Comparison of ENCODE assay signal across 7 mouse cellular contexts in the genomic region with DNA sequence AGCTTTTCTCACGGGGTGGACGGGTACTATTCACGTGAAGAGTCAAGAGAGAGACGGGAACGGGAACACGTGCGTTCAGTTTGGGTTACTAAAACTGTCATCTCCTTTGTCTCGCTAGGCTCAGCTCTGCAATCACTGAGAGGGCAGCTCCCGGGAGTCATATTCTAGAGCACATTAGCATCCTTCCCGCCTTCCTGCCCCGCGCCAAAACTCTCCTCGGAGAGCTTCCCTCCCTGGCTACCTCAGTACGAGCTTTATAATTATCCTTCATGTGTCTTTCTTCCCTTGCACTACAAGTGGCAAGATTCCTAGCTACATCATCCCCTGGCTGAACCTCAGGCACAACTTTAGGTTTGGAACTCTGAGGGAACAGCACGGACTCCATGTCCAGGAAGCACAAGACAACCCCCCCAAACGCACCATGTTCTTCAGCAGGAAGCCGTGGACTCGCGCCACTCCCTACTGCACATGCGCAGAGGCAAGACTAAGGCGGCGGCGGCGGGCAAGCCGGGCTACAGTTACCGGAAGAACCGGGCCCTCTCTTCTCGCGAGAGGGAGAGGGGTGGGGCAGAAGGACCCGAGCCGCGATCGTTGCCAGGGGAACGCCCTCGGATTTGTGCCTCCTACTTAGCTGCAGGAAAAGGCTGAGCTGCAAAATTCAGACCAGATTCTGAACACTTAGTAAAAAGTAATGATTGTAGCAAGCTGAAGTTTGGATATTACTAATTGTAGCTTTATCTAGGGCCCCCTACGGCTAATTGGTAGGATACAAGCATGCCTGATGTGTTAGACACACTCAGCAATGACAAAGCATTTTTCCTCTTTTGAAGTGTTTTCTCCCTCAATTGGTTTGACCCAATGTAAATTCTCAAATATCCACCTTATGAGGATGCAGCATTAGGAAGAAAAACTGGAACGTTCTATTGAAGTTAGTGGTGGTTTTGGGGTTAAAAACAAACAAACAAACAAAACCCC. TPM values are rescaled to one million over a fixed set of nuclear protein-coding genes. Genes with fewer than 3 reads are reported as not detected.
A peak's percentile ranks its signal among the peaks of the same experiment; 100 is the strongest.
DNase-seq lines count a peak whose midpoint lies in the region; ATAC-seq lines count a peak whose summit lies in the region.

Gene Tmem209 (minus strand): TSS at position 519 of the 975 bp plus-strand sequence.
Gene Ssmem1 (plus strand): TSS at position 585 of the 975 bp plus-strand sequence.

- H3K27ac ChIP-seq in intestine, embryonic 15.5 days, result peak within 1 kb of the TSS; percentile 95
- H3K27ac ChIP-seq in midbrain, embryonic 10.5 days (replicated peaks), result peak within 1 kb of the TSS; percentile 98

- ATAC-seq in intestine, embryonic 15.5 days, result peak; percentile 99

- peak; percentile 99 for DNase-seq in adrenal gland, adult 2 months
- DNase-seq in embryo, embryonic 11.5 days (ENCODE audit: low read depth, low spot score), result peak; percentile 99
- peak; percentile 97 to 100 for DNase-seq in gastrocnemius, postnatal 36 days
- peak; percentile 99 for DNase-seq in left cerebral cortex, postnatal 25 days (ENCODE audit: low spot score in 2 of 2)
- peak; percentile 100 for DNase-seq in midbrain, embryonic 10.5 days (ENCODE audit: low spot score)
- peak; percentile 98 for DNase-seq in right cerebral cortex, postnatal 4 days

- H3K9ac ChIP-seq in intestine, embryonic 15.5 days, result peak within 1 kb of the TSS; percentile 64

- intact Hi-C loops in gastrocnemius, postnatal 36 days (cut with DNase I), result no loop called here
- intact Hi-C loops in left cerebral cortex, postnatal 25 days (cut with DNase I), result loop anchor here (2.0 kb wide), 2 partner anchors 37 to 49 kb away; no protein-coding TSS in a partner anchor

- no peaks in the 10 kb centered on the region for H3K9me3 ChIP-seq in intestine, embryonic 15.5 days
- no peaks in the 10 kb centered on the region; the same call in 1 of the 2 replicates for H3K9me3 ChIP-seq in midbrain, embryonic 10.5 days (replicated peaks)

- H3K36me3 ChIP-seq in intestine, embryonic 15.5 days, result 0 out of 2 replicates have a peak, but pooled peaks cover 8% of the 10 kb centered on the region
- peaks cover 30% of the 10 kb centered on the region for H3K36me3 ChIP-seq in midbrain, embryonic 10.5 days

- H3K27me3 ChIP-seq in intestine, embryonic 15.5 days (replicated peaks), result no peaks in the 10 kb centered on the region
- no peaks in the 10 kb centered on the region for H3K27me3 ChIP-seq in midbrain, embryonic 10.5 days (ENCODE audit: low read depth, poor library complexity, severe bottlenecking)

- H3K4me2 ChIP-seq in intestine, embryonic 15.5 days (replicated peaks), result peak within 1 kb of the TSS; percentile 67

- under 1% methylated on average over 37 of the region's 37 CpGs for WGBS in intestine, embryonic 15.5 days
- under 1% methylated on average over 37 of the region's 37 CpGs for WGBS in midbrain, embryonic 10.5 days

- H3K4me3 ChIP-seq in intestine, embryonic 15.5 days (replicated peaks), result peak within 1 kb of the TSS; percentile 49
- H3K4me3 ChIP-seq in midbrain, embryonic 10.5 days, result peak within 1 kb of the TSS; percentile 66

- H3K4me1 ChIP-seq in intestine, embryonic 15.5 days (replicated peaks), result 0 out of 2 replicates have a peak, but pooled peaks cover 3% of the 10 kb centered on the region
- H3K4me1 ChIP-seq in midbrain, embryonic 10.5 days, result peaks cover 41% of the 10 kb centered on the region

RNA-seq across cellular contexts. Expression of gene Tmem209, which starts in this region (rescaled TPM):
- 10 to 100 TPM; 24.2 to 28.0 TPM for total RNA-seq in adrenal gland, adult 2 months (2021)
- polyA plus RNA-seq in adrenal gland, adult 2 months (2012; rRNA removed), result 32.8 and 43.3 TPM in 2 replicates
- 10 to 100 TPM in 1 of 2 experiments, 1 to 10 TPM in 1; 6.7 to 10.2 TPM for total RNA-seq in gastrocnemius, postnatal 36 days (2021)
- polyA plus RNA-seq in intestine, embryonic 15.5 days (2015; fragmentation: Nextera tagmentation; extraction: Ambion mirVana), result 31.5 and 33.6 TPM in 2 replicates
- total RNA-seq in left cerebral cortex, postnatal 25 days (2021), result 10 to 100 TPM; 17.4 to 20.1 TPM
- polyA plus RNA-seq in midbrain, embryonic 10.5 days (2016; fragmentation: Nextera tagmentation; extraction: Ambion mirVana), result 47.8 and 52.7 TPM in 2 replicates

RNA-seq across cellular contexts. Expression of gene Ssmem1, which starts in this region (rescaled TPM):
- total RNA-seq in adrenal gland, adult 2 months (2021), result under 1 TPM in 1 of 2 experiments, not detected in 1; 0.28 TPM
- polyA plus RNA-seq in adrenal gland, adult 2 months (2012; rRNA removed), result not detected in 2 replicates
- total RNA-seq in gastrocnemius, postnatal 36 days (2021), result under 1 TPM; 0.23 to 0.25 TPM
- not detected in 2 replicates for polyA plus RNA-seq in intestine, embryonic 15.5 days (2015; fragmentation: Nextera tagmentation; extraction: Ambion mirVana)
- total RNA-seq in left cerebral cortex, postnatal 25 days (2021), result under 1 TPM; 0.50 to 0.96 TPM
- 0.22 and 0.36 TPM in 2 replicates for polyA plus RNA-seq in midbrain, embryonic 10.5 days (2016; fragmentation: Nextera tagmentation; extraction: Ambion mirVana)

Comparison
In these comparisons a context has a peak if more than half of its experiments do, and no peak if none do; other contexts are left out.
1. Peak in every context shown above with its lines: DNase-seq, ATAC-seq, H3K4me3 ChIP-seq and H3K27ac ChIP-seq.